Mouse (Mus musculus): ENCODE measurements at regions not wholly inside any gene's neighbourhood (a gene's known extent, or its start where the extent isn't known, plus 50 kb on each side); places are given as distances from the start of the nearest gene placed in this dataset.

- H3K4me3 ChIP-seq (replicated peaks; ENCODE audit: low read length) = no peak overlapping the region
- 91% methylated on average over 1 of the region's 1 CpGs for WGBS
- H3K4me1 ChIP-seq (replicated peaks; ENCODE audit: control insufficient read depth, insufficient read depth, low read length) = peaks cover 5% of the 10 kb centered on the region
- H3K9ac ChIP-seq (replicated peaks; ENCODE audit: low read depth, low read length) = no peak overlapping the region
- no peaks in the 10 kb centered on the region for H3K36me3 ChIP-seq (ENCODE audit: control insufficient read depth, insufficient read depth)
- no peak overlapping the region for H3K27ac ChIP-seq (ENCODE audit: low read length)
- ATAC-seq = no peak
- no peaks in the 10 kb centered on the region; the same call in 1 of the 2 replicates for H3K27me3 ChIP-seq (replicated peaks; ENCODE audit: control insufficient read depth, insufficient read depth, low read length)
- no peak overlapping the region for H3K4me2 ChIP-seq (ENCODE audit: low read length)
- H3K9me3 ChIP-seq (ENCODE audit: control insufficient read depth, low read length) = no peaks in the 10 kb centered on the region
These were observed 98.5 kb upstream of the Ercc6l2 start for GRCm38 (mm10) chr13:63716498-63716897.

GRCm38 (mm10) chr13:63717249-63717648 lies 97.8 kb upstream of the Ercc6l2 start:
- H3K4me2 ChIP-seq (ENCODE audit: low read length) = no peak overlapping the region
- H3K27me3 ChIP-seq (replicated peaks; ENCODE audit: control insufficient read depth, insufficient read depth, low read length) = no peaks in the 10 kb centered on the region; the same call in 1 of the 2 replicates
- H3K4me1 ChIP-seq (replicated peaks; ENCODE audit: control insufficient read depth, insufficient read depth, low read length) = peaks cover 5% of the 10 kb centered on the region
- H3K9me3 ChIP-seq (ENCODE audit: control insufficient read depth, low read length) = no peaks in the 10 kb centered on the region
- H3K36me3 ChIP-seq (ENCODE audit: control insufficient read depth, insufficient read depth) = no peaks in the 10 kb centered on the region
- no peak for ATAC-seq
- no peak overlapping the region for H3K27ac ChIP-seq (ENCODE audit: low read length)
- no peak overlapping the region for H3K9ac ChIP-seq (replicated peaks; ENCODE audit: low read depth, low read length)
- no peak overlapping the region for H3K4me3 ChIP-seq (replicated peaks; ENCODE audit: low read length)
- WGBS = 82% methylated on average over 3 of the region's 3 CpGs

GRCm38 (mm10) chr13:63718782-63719181 lies 96.3 kb upstream of the Ercc6l2 start:
- 77% methylated on average over 2 of the region's 2 CpGs for WGBS

GRCm38 (mm10) chr13:63719351-63720207 lies 95.5 kb upstream of the Ercc6l2 start:
- Histone ChIP-seq H3K9me3 (ENCODE audit: control insufficient read depth, low read length) (no peaks in the 10 kb centered on the region), H3K4me3 (replicated peaks; ENCODE audit: low read length) (no peak overlapping the region), H3K4me1 (replicated peaks; ENCODE audit: control insufficient read depth, insufficient read depth, low read length) (peaks cover 5% of the 10 kb centered on the region), H3K27me3 (replicated peaks; ENCODE audit: control insufficient read depth, insufficient read depth, low read length) (no peaks in the 10 kb centered on the region; the same call in 1 of the 2 replicates), H3K27ac (ENCODE audit: low read length) (no peak overlapping the region), H3K36me3 (ENCODE audit: control insufficient read depth, insufficient read depth) (no peaks in the 10 kb centered on the region), H3K4me2 (ENCODE audit: low read length) (no peak overlapping the region), H3K9ac (replicated peaks; ENCODE audit: low read depth, low read length) (no peak overlapping the region)
- WGBS = 29% methylated on average over 8 of the region's 8 CpGs
- 0 out of 2 replicates have a peak, but pooled peaks have one; percentile 36 for ATAC-seq

More at GRCm38 (mm10) chr13:63718782-63719181, 96.3 kb upstream of the Ercc6l2 start:
- H3K4me1 ChIP-seq (replicated peaks; ENCODE audit: control insufficient read depth, insufficient read depth, low read length) = peaks cover 5% of the 10 kb centered on the region
- ATAC-seq = no peak
- H3K9ac ChIP-seq (replicated peaks; ENCODE audit: low read depth, low read length) = no peak overlapping the region
- H3K27ac ChIP-seq (ENCODE audit: low read length) = no peak overlapping the region
- no peak overlapping the region for H3K4me2 ChIP-seq (ENCODE audit: low read length)
- no peak overlapping the region for H3K4me3 ChIP-seq (replicated peaks; ENCODE audit: low read length)
- no peaks in the 10 kb centered on the region for H3K9me3 ChIP-seq (ENCODE audit: control insufficient read depth, low read length)
- H3K36me3 ChIP-seq (ENCODE audit: control insufficient read depth, insufficient read depth) = no peaks in the 10 kb centered on the region
- no peaks in the 10 kb centered on the region; the same call in 1 of the 2 replicates for H3K27me3 ChIP-seq (replicated peaks; ENCODE audit: control insufficient read depth, insufficient read depth, low read length)

- no peak overlapping the region for H3K27ac ChIP-seq (ENCODE audit: low read length)
- no peak overlapping the region for H3K4me2 ChIP-seq (ENCODE audit: low read length)
- peaks cover 5% of the 10 kb centered on the region for H3K4me1 ChIP-seq (replicated peaks; ENCODE audit: control insufficient read depth, insufficient read depth, low read length)
- WGBS = 80% methylated on average over 3 of the region's 3 CpGs
- no peaks in the 10 kb centered on the region for H3K36me3 ChIP-seq (ENCODE audit: control insufficient read depth, insufficient read depth)
- no peak overlapping the region for H3K9ac ChIP-seq (replicated peaks; ENCODE audit: low read depth, low read length)
- no peak for ATAC-seq
- no peak overlapping the region for H3K4me3 ChIP-seq (replicated peaks; ENCODE audit: low read length)
- no peaks in the 10 kb centered on the region for H3K9me3 ChIP-seq (ENCODE audit: control insufficient read depth, low read length)
- H3K27me3 ChIP-seq (replicated peaks; ENCODE audit: control insufficient read depth, insufficient read depth, low read length) = no peaks in the 10 kb centered on the region; the same call in 1 of the 2 replicates
These were observed 94.4 kb upstream of the Ercc6l2 start for GRCm38 (mm10) chr13:63720610-63721009.

- WGBS = 83% methylated on average over 5 of the region's 5 CpGs
- no peaks in the 10 kb centered on the region for H3K9me3 ChIP-seq (ENCODE audit: control insufficient read depth, low read length)
- no peak for ATAC-seq
- H3K27ac ChIP-seq (ENCODE audit: low read length) = no peak overlapping the region
- H3K36me3 ChIP-seq (ENCODE audit: control insufficient read depth, insufficient read depth) = no peaks in the 10 kb centered on the region
- H3K4me2 ChIP-seq (ENCODE audit: low read length) = no peak overlapping the region
- no peaks in the 10 kb centered on the region; the same call in 1 of the 2 replicates for H3K27me3 ChIP-seq (replicated peaks; ENCODE audit: control insufficient read depth, insufficient read depth, low read length)
- H3K4me3 ChIP-seq (replicated peaks; ENCODE audit: low read length) = no peak overlapping the region
- no peak overlapping the region for H3K9ac ChIP-seq (replicated peaks; ENCODE audit: low read depth, low read length)
- peaks cover 5% of the 10 kb centered on the region for H3K4me1 ChIP-seq (replicated peaks; ENCODE audit: control insufficient read depth, insufficient read depth, low read length)
These were observed 93.9 kb upstream of the Ercc6l2 start for GRCm38 (mm10) chr13:63721011-63721625.

GRCm38 (mm10) chr13:63724293-63724692 lies 90.7 kb upstream of the Ercc6l2 start:
- Histone ChIP-seq H3K4me1 (replicated peaks; ENCODE audit: control insufficient read depth, insufficient read depth, low read length) (peaks cover 4% of the 10 kb centered on the region), H3K27ac (ENCODE audit: low read length) (no peak overlapping the region), H3K4me2 (ENCODE audit: low read length) (no peak overlapping the region), H3K36me3 (ENCODE audit: control insufficient read depth, insufficient read depth) (no peaks in the 10 kb centered on the region), H3K27me3 (replicated peaks; ENCODE audit: control insufficient read depth, insufficient read depth, low read length) (no peaks in the 10 kb centered on the region; the same call in 1 of the 2 replicates), H3K9ac (replicated peaks; ENCODE audit: low read depth, low read length) (no peak overlapping the region), H3K9me3 (ENCODE audit: control insufficient read depth, low read length) (no peaks in the 10 kb centered on the region), H3K4me3 (replicated peaks; ENCODE audit: low read length) (no peak overlapping the region)
- 64% methylated on average over 2 of the region's 2 CpGs for WGBS
- ATAC-seq = no peak

GRCm38 (mm10) chr13:63724843-63725582 lies 90.0 kb upstream of the Ercc6l2 start:
- ATAC-seq = no peak
- Histone ChIP-seq H3K9me3 (ENCODE audit: control insufficient read depth, low read length) (no peaks in the 10 kb centered on the region), H3K27me3 (replicated peaks; ENCODE audit: control insufficient read depth, insufficient read depth, low read length) (no peaks in the 10 kb centered on the region; the same call in 1 of the 2 replicates), H3K27ac (ENCODE audit: low read length) (no peak overlapping the region), H3K4me3 (replicated peaks; ENCODE audit: low read length) (no peak overlapping the region), H3K4me2 (ENCODE audit: low read length) (no peak overlapping the region), H3K36me3 (ENCODE audit: control insufficient read depth, insufficient read depth) (no peaks in the 10 kb centered on the region), H3K9ac (replicated peaks; ENCODE audit: low read depth, low read length) (no peak overlapping the region), H3K4me1 (replicated peaks; ENCODE audit: control insufficient read depth, insufficient read depth, low read length) (no peaks in the 10 kb centered on the region)
- WGBS = 83% methylated on average over 2 of the region's 2 CpGs

- Histone ChIP-seq H3K4me2 (ENCODE audit: low read length) (no peak overlapping the region), H3K36me3 (ENCODE audit: control insufficient read depth, insufficient read depth) (no peaks in the 10 kb centered on the region), H3K9ac (replicated peaks; ENCODE audit: low read depth, low read length) (no peak overlapping the region), H3K4me3 (replicated peaks; ENCODE audit: low read length) (no peak overlapping the region), H3K4me1 (replicated peaks; ENCODE audit: control insufficient read depth, insufficient read depth, low read length) (no peaks in the 10 kb centered on the region), H3K27me3 (replicated peaks; ENCODE audit: control insufficient read depth, insufficient read depth, low read length) (no peaks in the 10 kb centered on the region), H3K27ac (ENCODE audit: low read length) (no peak overlapping the region), H3K9me3 (ENCODE audit: control insufficient read depth, low read length) (no peaks in the 10 kb centered on the region)
- 12% methylated on average over 2 of the region's 2 CpGs for WGBS
- ATAC-seq = no peak
These were observed 89.0 kb upstream of the Ercc6l2 start for GRCm38 (mm10) chr13:63726035-63726434.

All from forebrain, embryonic 16.5 days (tissue).